Mouse (Mus musculus) midbrain, embryonic 10.5 days (tissue): ENCODE measurements around the gene Mbnl2. TPM values are rescaled to one million over a fixed set of nuclear protein-coding genes. Genes with fewer than 3 reads are reported as not detected.

Experiments
- DNase-seq: peaks from one replicate; pipeline ENCODE4 v3.0.0-alpha.2; 2017; ENCODE audit warnings: low spot score
- H3K27ac ChIP-seq: fragments of 300-500 bp; sonication (generic); replicated peaks from 2 replicates; pipeline ENCODE4 v1.5.1; 2016; ENCODE audit warnings: mild to moderate bottlenecking
- H3K27me3 ChIP-seq: fragments of 300-500 bp; sonication (generic); 2 replicates; pipeline ENCODE4 v1.6.1; 2016; ENCODE audit warnings: low read depth, mild to moderate bottlenecking; ENCODE audit not compliant: poor library complexity, severe bottlenecking
- H3K36me3 ChIP-seq: fragments of 300-500 bp; sonication (generic); 2 replicates; pipeline ENCODE4 v1.6.1; 2016; ENCODE audit warnings: mild to moderate bottlenecking, moderate library complexity
- H3K4me1 ChIP-seq: fragments of 300-500 bp; sonication (generic); 2 replicates; pipeline ENCODE4 v1.6.1; 2016
- H3K4me3 ChIP-seq: fragments of 300-500 bp; sonication (generic); 2 replicates; pipeline ENCODE4 v1.5.1; 2016; ENCODE audit warnings: mild to moderate bottlenecking, moderate library complexity
- H3K9me3 ChIP-seq: fragments of 300-500 bp; sonication (generic); replicated peaks from 2 replicates; pipeline ENCODE4 v1.6.1; 2016; ENCODE audit warnings: mild to moderate bottlenecking
- WGBS: fragments of 180-500 bp; shearing (Covaris S2); methylation state at CpG from one replicate; pipeline ENCODE4 v1.1.7; 2016; 5-methylcytosine and 5-hydroxymethylcytosine counted together
- polyA plus RNA-seq: library from polyadenylated mRNA; unstranded; fragments of >200 nt; fragmentation: Nextera tagmentation; extraction: Ambion mirVana; gene quantifications from 2 replicates; pipeline ENCODE4 v1.2.1, GENCODE M21; 2016

Gene Mbnl2
- polyA plus RNA-seq, 1 experiment from 2014 or later, result 24.0 TPM

- no peak overlapping the region for H3K27ac ChIP-seq
- H3K4me3 ChIP-seq, result no peak overlapping the region
- DNase-seq, result no peak
- H3K9me3 ChIP-seq, result no peaks in the 10 kb centered on the region
- no peaks in the 10 kb centered on the region for H3K27me3 ChIP-seq
- peaks cover 2% of the 10 kb centered on the region; the same call in 1 of the 2 replicates for H3K36me3 ChIP-seq
- 89% methylated on average over 6 of the region's 6 CpGs for WGBS
- H3K4me1 ChIP-seq, result peaks cover 29% of the 10 kb centered on the region
Measured at GRCm38 (mm10) chr14:120294480-120294879, 19.0 kb downstream of the Mbnl2 start.

- H3K4me3 ChIP-seq, result no peak overlapping the region
- H3K4me1 ChIP-seq, result peaks cover 29% of the 10 kb centered on the region
- DNase-seq, result no peak
- 89% methylated on average over 13 of the region's 13 CpGs for WGBS
- H3K36me3 ChIP-seq, result no peaks in the 10 kb centered on the region
- no peaks in the 10 kb centered on the region for H3K9me3 ChIP-seq
- no peak overlapping the region for H3K27ac ChIP-seq
- no peaks in the 10 kb centered on the region for H3K27me3 ChIP-seq
Measured at GRCm38 (mm10) chr14:120295355-120296220, 20.1 kb downstream of the Mbnl2 start.

- Histone ChIP-seq H3K27ac (no peak overlapping the region), H3K9me3 (no peaks in the 10 kb centered on the region), H3K4me1 (peaks cover 29% of the 10 kb centered on the region), H3K36me3 (no peaks in the 10 kb centered on the region), H3K27me3 (no peaks in the 10 kb centered on the region), H3K4me3 (no peak overlapping the region)
- WGBS, result 89% methylated on average over 17 of the region's 17 CpGs
- DNase-seq, result no peak
Measured at GRCm38 (mm10) chr14:120296231-120297006, 20.9 kb downstream of the Mbnl2 start.

- WGBS, result 77% methylated on average over 16 of the region's 16 CpGs
- no peaks in the 10 kb centered on the region for H3K27me3 ChIP-seq
- H3K4me3 ChIP-seq, result no peak overlapping the region
- peak overlapping the region; percentile 42; the same call in 1 of the 2 replicates for H3K27ac ChIP-seq
- DNase-seq, result no peak
- no peaks in the 10 kb centered on the region for H3K9me3 ChIP-seq
- H3K4me1 ChIP-seq, result peaks cover 26% of the 10 kb centered on the region
- H3K36me3 ChIP-seq, result no peaks in the 10 kb centered on the region
Measured at GRCm38 (mm10) chr14:120297137-120297749, 21.8 kb downstream of the Mbnl2 start.

GRCm38 (mm10) chr14:120297833-120298232 lies 22.4 kb downstream of the Mbnl2 start:
- no peaks in the 10 kb centered on the region for H3K27me3 ChIP-seq
- H3K36me3 ChIP-seq, result no peaks in the 10 kb centered on the region
- no peak overlapping the region for H3K4me3 ChIP-seq
- no peaks in the 10 kb centered on the region for H3K9me3 ChIP-seq
- H3K27ac ChIP-seq, result no peak overlapping the region
- 88% methylated on average over 6 of the region's 6 CpGs for WGBS
- H3K4me1 ChIP-seq, result peaks cover 21% of the 10 kb centered on the region
- no peak for DNase-seq

- H3K9me3 ChIP-seq, result no peaks in the 10 kb centered on the region
- H3K4me3 ChIP-seq, result no peak overlapping the region
- WGBS, result 85% methylated on average over 5 of the region's 5 CpGs
- no peak overlapping the region for H3K27ac ChIP-seq
- no peaks in the 10 kb centered on the region for H3K36me3 ChIP-seq
- no peaks in the 10 kb centered on the region for H3K27me3 ChIP-seq
- DNase-seq, result no peak
- H3K4me1 ChIP-seq, result peaks cover 24% of the 10 kb centered on the region; the same call in 1 of the 2 replicates
Measured at GRCm38 (mm10) chr14:120298439-120298838, 23.0 kb downstream of the Mbnl2 start.

- Histone ChIP-seq H3K36me3 (no peaks in the 10 kb centered on the region), H3K27ac (no peak overlapping the region), H3K27me3 (no peaks in the 10 kb centered on the region), H3K9me3 (no peaks in the 10 kb centered on the region), H3K4me3 (no peak overlapping the region), H3K4me1 (peaks cover 24% of the 10 kb centered on the region; the same call in 1 of the 2 replicates)
- WGBS, result 84% methylated on average over 3 of the region's 3 CpGs
- no peak for DNase-seq
Measured at GRCm38 (mm10) chr14:120299716-120300115, 24.2 kb downstream of the Mbnl2 start.

- Histone ChIP-seq H3K9me3 (no peaks in the 10 kb centered on the region), H3K27ac (no peak overlapping the region), H3K4me1 (peaks cover 24% of the 10 kb centered on the region; the same call in 1 of the 2 replicates), H3K27me3 (no peaks in the 10 kb centered on the region), H3K36me3 (no peaks in the 10 kb centered on the region), H3K4me3 (no peak overlapping the region)
- DNase-seq, result no peak
- WGBS, result 87% methylated on average over 4 of the region's 4 CpGs
Measured at GRCm38 (mm10) chr14:120300191-120300590, 24.7 kb downstream of the Mbnl2 start.

- Histone ChIP-seq H3K27me3 (no peaks in the 10 kb centered on the region), H3K4me1 (peaks cover 20% of the 10 kb centered on the region; the same call in 1 of the 2 replicates), H3K27ac (no peak overlapping the region), H3K4me3 (no peak overlapping the region), H3K36me3 (no peaks in the 10 kb centered on the region), H3K9me3 (no peaks in the 10 kb centered on the region)
- DNase-seq, result no peak
- WGBS, result 95% methylated on average over 4 of the region's 4 CpGs
Measured at GRCm38 (mm10) chr14:120300814-120301213, 25.3 kb downstream of the Mbnl2 start.

GRCm38 (mm10) chr14:120302913-120303548 lies 27.6 kb downstream of the Mbnl2 start:
- Histone ChIP-seq H3K9me3 (no peaks in the 10 kb centered on the region), H3K27me3 (no peaks in the 10 kb centered on the region), H3K27ac (no peak overlapping the region), H3K4me3 (no peak overlapping the region), H3K4me1 (peaks cover 15% of the 10 kb centered on the region), H3K36me3 (no peaks in the 10 kb centered on the region)
- DNase-seq, result no peak
- WGBS, result 40% methylated on average over 6 of the region's 6 CpGs

- WGBS, result 82% methylated on average over 11 of the region's 11 CpGs
- DNase-seq, result no peak
Measured at GRCm38 (mm10) chr14:120306229-120306628, 30.8 kb downstream of the Mbnl2 start.

GRCm38 (mm10) chr14:120307356-120307755 lies 31.9 kb downstream of the Mbnl2 start:
- H3K27ac ChIP-seq, result no peak overlapping the region
- H3K4me1 ChIP-seq, result peaks cover 34% of the 10 kb centered on the region
- H3K9me3 ChIP-seq, result no peaks in the 10 kb centered on the region
- no peak for DNase-seq
- no peak overlapping the region for H3K4me3 ChIP-seq
- no peaks in the 10 kb centered on the region for H3K36me3 ChIP-seq
- no peaks in the 10 kb centered on the region for H3K27me3 ChIP-seq
- 79% methylated on average over 3 of the region's 3 CpGs for WGBS

More at GRCm38 (mm10) chr14:120306229-120306628, 30.8 kb downstream of the Mbnl2 start:
- Histone ChIP-seq H3K4me1 (peaks cover 28% of the 10 kb centered on the region), H3K9me3 (no peaks in the 10 kb centered on the region), H3K4me3 (no peak overlapping the region), H3K27me3 (no peaks in the 10 kb centered on the region), H3K27ac (no peak overlapping the region), H3K36me3 (no peaks in the 10 kb centered on the region)
